Mouse (Mus musculus) kidney, postnatal 0 days (tissue): ENCODE results near the gene Rpl6. TPM values are rescaled to one million over a fixed set of nuclear protein-coding genes. Genes with fewer than 3 reads are reported as not detected.
"Not testable (repeated sequence)": the region's sequence is repeated elsewhere in the genome, so short reads cannot be mapped to it uniquely, and the experiment has no call there.

Experiments
- ATAC-seq: fragments of 200-750 bp; cut with Nextera tagmentation; replicated peaks from 2 replicates; pipeline ENCODE4 v1.8.0; 2017; ENCODE audit warnings: low read depth, moderate number of reproducible peaks, moderate TSS enrichment, moderate library complexity; ENCODE audit not compliant: low FRiP score
- DNase-seq: peaks from one replicate; pipeline ENCODE4 v3.0.0-alpha.2; 2016; ENCODE audit warnings: low spot score
- H3K27ac ChIP-seq: fragments of 300-500 bp; sonication (generic); 2 replicates; pipeline ENCODE4 v1.5.1; 2014; ENCODE audit warnings: mild to moderate bottlenecking
- H3K27me3 ChIP-seq: fragments of 300-500 bp; sonication (generic); 2 replicates; pipeline ENCODE4 v1.6.1; 2014; ENCODE audit warnings: low read length, mixed read lengths; ENCODE audit not compliant: insufficient read depth
- H3K36me3 ChIP-seq: fragments of 300-500 bp; sonication (generic); 2 replicates; pipeline ENCODE4 v1.6.1; 2014; ENCODE audit warnings: low read length, mixed read lengths; ENCODE audit not compliant: insufficient read depth
- H3K4me1 ChIP-seq: fragments of 300-500 bp; sonication (generic); replicated peaks from 2 replicates; pipeline ENCODE4 v1.6.1; 2014; ENCODE audit warnings: antibody characterized with exemption, low read length, mixed read lengths; ENCODE audit not compliant: insufficient read depth
- H3K4me2 ChIP-seq: fragments of 300-500 bp; sonication (generic); 2 replicates; pipeline ENCODE4 v1.6.1; 2014; ENCODE audit warnings: mild to moderate bottlenecking, low read length, moderate library complexity, mixed read lengths
- H3K4me3 ChIP-seq: fragments of 300-500 bp; sonication (generic); replicated peaks from 2 replicates; pipeline ENCODE4 v1.5.1; 2014; ENCODE audit warnings: low read depth, low read length
- H3K9ac ChIP-seq: fragments of 300-500 bp; sonication (generic); 2 replicates; pipeline ENCODE4 v1.6.1; 2014; ENCODE audit warnings: low read depth, low read length
- H3K9me3 ChIP-seq: fragments of 300-500 bp; sonication (generic); replicated peaks from 2 replicates; pipeline ENCODE4 v1.6.1; 2016; ENCODE audit warnings: low read length, inconsistent platforms, mixed read lengths
- CTCF ChIP-seq: IDR thresholded peaks from 2 replicates; pipeline ENCODE4 v1.5.1; 2016; ENCODE audit warnings: antibody characterized with exemption, low read depth, mild to moderate bottlenecking, moderate library complexity
- WGBS: fragments of 180-500 bp; shearing (Covaris S2); extraction: QIAGEN DNeasy Blood & Tissue Kit; methylation state at CpG from one replicate; pipeline ENCODE4 v1.1.7; 2014; 5-methylcytosine and 5-hydroxymethylcytosine counted together
- polyA plus RNA-seq: library from polyadenylated mRNA; unstranded; fragments of >200 nt; fragmentation: Nextera tagmentation; extraction: Ambion mirVana; gene quantifications from 2 replicates; pipeline ENCODE4 v1.2.1, GENCODE M21; 2015

Rpl6 gene
- polyA plus RNA-seq, 1 experiment from 2014 or later, result 681 TPM

GRCm38 (mm10) chr5:121201739-121202138 lies 2.5 kb upstream of the Rpl6 start:
- no peaks in the 10 kb centered on the region for H3K9me3 ChIP-seq
- TF ChIP-seq CTCF, result peak; percentile 68
- H3K4me2 ChIP-seq, result no peak overlapping the region
- no peak overlapping the region for H3K27ac ChIP-seq
- peaks cover 9% of the 10 kb centered on the region; the same call in 1 of the 2 replicates for H3K4me1 ChIP-seq
- 42% methylated on average over 3 of the region's 3 CpGs for WGBS
- H3K36me3 ChIP-seq, result peaks cover 7% of the 10 kb centered on the region; the same call in 1 of the 2 replicates
- DNase-seq (peak; percentile 65), ATAC-seq (no peak)
- no peaks in the 10 kb centered on the region for H3K27me3 ChIP-seq
- no peak overlapping the region for H3K9ac ChIP-seq
- no peak overlapping the region for H3K4me3 ChIP-seq

- Histone ChIP-seq H3K27ac (no peak overlapping the region), H3K4me1 (peaks cover 11% of the 10 kb centered on the region; the same call in 1 of the 2 replicates), H3K4me3 (no peak overlapping the region), H3K9ac (no peak overlapping the region), H3K4me2 (no peak overlapping the region), H3K27me3 (no peaks in the 10 kb centered on the region), H3K36me3 (peaks cover 13% of the 10 kb centered on the region), H3K9me3 (no peaks in the 10 kb centered on the region)
- TF ChIP-seq CTCF, result peak; percentile 20; the same call in 1 of the 2 replicates
- DNase-seq (no peak), ATAC-seq (no peak)
- 77% methylated on average over 1 of the region's 1 CpGs for WGBS
Measured at GRCm38 (mm10) chr5:121202467-121202866, 1.8 kb upstream of the Rpl6 start.

- WGBS, result 71% methylated on average over 8 of the region's 10 CpGs
- Histone ChIP-seq H3K36me3 (peaks cover 40% of the 10 kb centered on the region), H3K4me3 (peak overlapping the region; percentile 98), H3K9ac (peak overlapping the region; percentile 100; the same call in 1 of the 2 replicates), H3K4me1 (peaks cover 12% of the 10 kb centered on the region; the same call in 1 of the 2 replicates), H3K4me2 (peak overlapping the region; percentile 78)
- not testable (repeated sequence) for DNase-seq, H3K27ac ChIP-seq, ATAC-seq, H3K27me3 ChIP-seq, H3K9me3 ChIP-seq
Measured at GRCm38 (mm10) chr5:121205537-121206130, 1.4 kb downstream of the Rpl6 start.

- H3K9me3 ChIP-seq, result no peaks in the 10 kb centered on the region
- no peaks in the 10 kb centered on the region for H3K27me3 ChIP-seq
- H3K4me2 ChIP-seq, result peak overlapping the region; percentile 78
- peaks cover 48% of the 10 kb centered on the region for H3K36me3 ChIP-seq
- H3K4me1 ChIP-seq, result peaks cover 12% of the 10 kb centered on the region; the same call in 1 of the 2 replicates
- H3K9ac ChIP-seq, result 0 out of 2 replicates have a peak overlapping the region, but pooled peaks have one; percentile 100
- H3K4me3 ChIP-seq, result no peak overlapping the region
- no peak for ATAC-seq
- DNase-seq, result no peak
- no peak overlapping the region for H3K27ac ChIP-seq
- no peak for TF ChIP-seq CTCF
- WGBS, result 64% methylated on average over 9 of the region's 9 CpGs
Measured at GRCm38 (mm10) chr5:121206540-121206939, 2.3 kb downstream of the Rpl6 start.

- Histone ChIP-seq H3K36me3 (peaks cover 53% of the 10 kb centered on the region), H3K4me1 (peaks cover 12% of the 10 kb centered on the region; the same call in 1 of the 2 replicates), H3K27ac (no peak overlapping the region), H3K27me3 (no peaks in the 10 kb centered on the region), H3K9ac (no peak overlapping the region), H3K9me3 (no peaks in the 10 kb centered on the region), H3K4me2 (no peak overlapping the region), H3K4me3 (no peak overlapping the region)
- WGBS, result 57% methylated on average over 3 of the region's 3 CpGs
- ATAC-seq (no peak), DNase-seq (no peak)
- TF ChIP-seq CTCF, result no peak
Measured at GRCm38 (mm10) chr5:121206984-121207383, 2.7 kb downstream of the Rpl6 start.

- H3K27ac ChIP-seq, result no peak overlapping the region
- no peaks in the 10 kb centered on the region for H3K27me3 ChIP-seq
- H3K9me3 ChIP-seq, result no peaks in the 10 kb centered on the region
- H3K4me1 ChIP-seq, result peaks cover 12% of the 10 kb centered on the region; the same call in 1 of the 2 replicates
- no peak overlapping the region for H3K4me2 ChIP-seq
- DNase-seq (no peak), ATAC-seq (no peak)
- H3K4me3 ChIP-seq, result no peak overlapping the region
- no peak for TF ChIP-seq CTCF
- 88% methylated on average over 9 of the region's 9 CpGs for WGBS
- H3K36me3 ChIP-seq, result peaks cover 55% of the 10 kb centered on the region
- H3K9ac ChIP-seq, result no peak overlapping the region
Measured at GRCm38 (mm10) chr5:121209755-121210600, 5.7 kb downstream of the Rpl6 start.
